Mouse (Mus musculus): ENCODE results near the gene Igsf3. TPM values are rescaled to one million over a fixed set of nuclear protein-coding genes. Genes with fewer than 3 reads are reported as not detected.

Igsf3 gene
- total RNA-seq (2021), result 10 to 100 TPM; 10.5 to 10.6 TPM
- long read RNA-seq, experiment 1, partial matches to known transcripts, result 0 of 2 reads
- long read RNA-seq, experiment 1, other reads (novel, unspliced or antisense), result 2 of 2 reads
- long read RNA-seq, experiment 2, result 0 reads

DNA sequence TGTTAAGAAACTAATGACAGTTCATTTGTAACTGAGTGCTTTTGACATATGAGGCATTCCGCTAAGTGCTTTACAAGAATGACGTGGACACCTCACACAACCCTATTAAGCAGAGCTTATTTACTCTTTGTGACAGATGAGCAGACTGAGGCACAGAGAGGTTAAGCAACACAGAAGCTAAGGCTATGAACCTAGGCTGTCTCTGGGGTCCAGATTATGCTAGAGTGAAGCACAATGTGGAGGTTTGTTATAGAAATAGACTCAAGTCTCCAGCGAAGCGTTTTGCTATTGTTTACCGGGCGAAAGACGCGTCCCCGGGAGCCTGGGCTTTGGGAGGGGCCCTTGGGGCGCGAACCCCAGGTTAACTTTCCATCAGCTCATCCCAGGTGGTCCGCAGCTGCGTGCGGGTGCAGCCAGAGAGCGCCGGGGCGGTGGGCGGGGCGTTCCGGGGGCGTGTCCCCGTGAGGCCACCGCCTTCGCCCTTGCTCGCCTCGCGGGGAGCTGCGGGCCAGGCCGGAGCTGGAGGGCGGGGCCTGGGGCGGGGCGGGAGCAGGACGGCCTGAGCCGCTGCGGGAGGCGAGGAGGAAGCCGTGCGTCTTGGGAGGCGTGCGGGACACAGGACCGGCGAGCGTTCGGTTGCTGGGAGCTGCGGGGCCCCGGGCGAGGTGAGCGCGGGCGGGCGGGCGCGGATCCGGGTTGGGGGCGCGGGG is at the start of gene Igsf3:
TSS of gene Igsf3 (plus strand) at position 546 of the 710 bp plus-strand sequence.
- peak; percentile 83 to 88 for DNase-seq

DNA sequence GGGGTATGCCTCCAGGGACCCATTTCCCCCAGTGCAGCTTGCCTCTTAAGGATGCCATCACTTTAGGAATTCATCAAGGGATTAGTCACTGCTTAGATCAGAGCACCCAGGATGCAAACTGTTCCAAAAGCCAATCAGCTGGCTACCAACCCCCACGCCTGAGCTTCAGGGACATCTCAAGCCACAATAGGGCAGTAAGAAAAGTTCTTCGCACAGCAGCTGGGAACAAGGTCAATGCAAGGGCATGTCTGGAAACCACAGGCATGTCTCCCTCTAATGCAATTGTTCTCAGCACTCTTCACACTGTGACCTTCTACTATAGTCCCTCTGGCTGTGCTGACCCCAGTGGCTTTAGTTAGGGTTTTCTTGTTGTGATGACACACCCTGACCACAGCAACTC is 49.6 kb upstream of the Igsf3 start:
- DNase-seq, result no peak

DNA sequence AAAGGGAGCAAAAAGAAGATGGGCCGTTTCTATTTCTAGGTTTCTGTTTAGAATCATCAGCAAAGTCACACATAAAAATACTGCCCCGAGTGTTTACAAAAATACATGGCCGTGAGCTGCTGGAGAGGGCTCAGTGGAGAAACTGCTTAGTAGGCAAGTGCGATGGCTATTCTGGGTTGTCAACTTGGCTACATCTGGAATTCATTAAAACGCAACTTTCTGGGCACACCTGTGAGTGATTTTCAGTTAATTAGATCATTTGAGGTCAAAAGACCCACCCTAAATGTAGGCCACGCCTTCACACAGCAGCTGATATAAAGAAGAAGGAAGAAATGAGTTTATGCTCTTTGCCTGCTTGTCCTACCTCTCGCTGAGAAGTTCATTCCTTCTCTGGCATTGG is 48.3 kb upstream of the Igsf3 start:
- DNase-seq, result no peak

DNA sequence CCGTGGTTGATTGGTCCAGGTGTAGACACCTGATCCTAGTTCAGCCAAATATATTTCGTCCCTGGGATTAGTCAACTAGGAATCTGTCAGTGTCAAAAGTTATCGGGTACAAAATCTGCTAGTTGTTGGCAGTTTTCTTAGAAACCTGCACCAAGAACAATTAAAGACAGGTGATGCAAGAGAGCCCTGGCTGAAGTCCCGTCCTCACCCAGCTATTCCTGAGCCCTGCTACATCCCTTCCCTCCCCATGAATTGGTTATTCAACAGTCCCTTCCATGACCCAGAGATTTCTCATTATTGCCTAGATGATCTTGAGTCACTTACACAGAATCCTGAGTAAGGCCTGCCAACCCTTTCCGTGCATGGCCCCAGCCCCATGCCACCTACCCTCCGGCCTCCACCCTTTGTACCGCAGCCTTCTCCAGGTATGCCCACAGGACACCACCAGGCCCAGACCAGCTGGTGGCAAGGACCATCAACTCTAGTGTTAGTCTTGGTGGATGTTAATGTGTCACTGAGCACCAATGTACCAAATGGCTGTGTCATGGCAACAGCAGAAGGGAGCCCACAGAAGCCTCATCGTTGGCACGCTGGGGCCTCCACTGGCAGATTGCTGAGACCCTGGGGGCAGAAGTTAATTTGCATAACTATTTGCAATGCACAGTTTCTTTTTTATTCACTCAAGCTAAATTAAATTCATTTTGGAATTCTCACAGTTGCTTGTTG is 33.5 kb upstream of the Igsf3 start:
- DNase-seq, result no peak

DNA sequence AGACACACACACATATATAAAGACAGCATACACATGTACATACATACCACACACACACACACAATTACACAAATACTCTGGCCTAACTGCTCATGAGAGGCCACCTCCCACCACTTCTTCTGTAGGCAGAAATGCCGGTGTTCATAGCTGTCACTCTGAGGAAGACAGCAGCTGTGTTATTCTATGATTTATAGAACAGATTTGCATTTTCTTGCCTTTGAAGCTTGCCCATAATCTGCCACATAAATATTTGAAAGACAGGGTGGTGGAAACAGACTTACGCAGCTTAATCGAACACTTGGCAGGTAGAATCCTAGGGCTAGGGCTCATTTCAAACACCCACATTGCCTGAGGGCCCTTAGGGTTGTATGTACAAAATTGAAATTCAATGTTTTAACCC is 32.6 kb upstream of the Igsf3 start:
- DNase-seq, result no peak

DNA sequence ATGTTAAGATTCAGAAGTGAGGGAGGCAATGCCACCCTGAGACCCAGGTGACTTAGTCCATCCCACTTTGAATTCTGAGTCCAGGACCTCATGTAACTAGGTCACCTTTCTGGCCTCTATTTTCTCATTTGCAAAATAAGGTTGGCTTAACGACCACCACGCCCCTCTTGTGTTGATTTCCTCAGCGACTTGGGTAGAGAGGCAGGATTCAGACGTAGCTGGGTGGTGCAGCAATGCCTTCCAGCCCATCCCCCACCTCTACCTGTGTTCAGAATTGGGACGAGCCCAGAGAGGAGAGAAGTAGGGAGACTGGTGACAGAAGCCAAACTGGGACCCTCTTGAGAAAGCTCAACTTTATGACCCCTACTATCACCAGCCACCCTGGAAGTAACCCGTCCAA is 31.6 kb upstream of the Igsf3 start:
- no peak for DNase-seq

DNA sequence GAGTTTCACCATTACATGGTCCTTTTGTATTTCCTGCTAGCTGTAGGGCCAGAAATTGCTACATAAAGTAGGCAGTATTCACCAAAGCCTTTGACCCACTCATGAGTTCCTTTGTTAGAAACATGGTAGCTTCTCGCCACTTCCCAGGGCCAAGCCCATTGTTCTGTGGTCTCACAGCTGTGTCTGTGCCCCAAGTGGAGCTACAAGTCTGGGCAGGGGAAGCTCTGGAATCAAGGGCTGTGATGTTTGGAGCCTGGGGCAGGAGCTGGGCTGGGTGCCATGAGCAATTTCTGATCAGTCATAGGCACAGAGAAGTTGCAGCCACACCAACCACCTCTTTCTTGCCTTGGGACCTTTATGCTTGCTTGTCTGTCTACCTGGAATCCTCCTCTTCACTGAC is 30.1 kb upstream of the Igsf3 start:
- no peak for DNase-seq

DNA sequence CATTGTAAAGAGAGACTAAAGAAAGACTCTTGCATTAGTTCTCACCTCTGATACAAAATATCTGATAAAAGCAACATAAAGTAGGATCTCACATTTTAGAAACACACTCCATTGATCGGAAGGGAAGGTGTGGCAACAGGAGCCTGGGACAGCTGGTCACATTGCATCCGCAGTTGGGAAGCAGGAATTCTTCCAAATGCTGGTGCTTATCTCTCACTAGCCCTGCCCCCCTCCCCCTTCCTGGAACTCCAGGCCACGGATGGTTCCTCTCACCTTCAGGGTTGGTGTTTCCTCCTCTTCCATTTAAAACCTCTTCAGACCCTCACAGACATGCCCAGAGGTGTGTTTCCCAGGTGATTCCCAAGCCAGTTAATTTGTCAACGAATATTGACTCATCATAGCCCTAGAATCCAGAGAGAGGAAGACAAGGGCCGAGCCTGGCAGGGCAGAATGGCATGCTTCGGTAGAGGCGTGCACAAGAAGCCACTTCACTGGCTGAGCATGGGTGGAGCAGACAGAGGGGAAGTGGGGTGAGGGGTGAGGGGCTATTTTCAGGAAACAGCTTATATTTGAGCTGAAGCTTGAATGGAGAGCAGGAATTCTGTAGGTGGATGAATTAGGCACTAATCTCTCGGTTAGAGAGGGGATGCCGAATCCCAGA is 28.3 kb upstream of the Igsf3 start:
- no peak for DNase-seq

DNA sequence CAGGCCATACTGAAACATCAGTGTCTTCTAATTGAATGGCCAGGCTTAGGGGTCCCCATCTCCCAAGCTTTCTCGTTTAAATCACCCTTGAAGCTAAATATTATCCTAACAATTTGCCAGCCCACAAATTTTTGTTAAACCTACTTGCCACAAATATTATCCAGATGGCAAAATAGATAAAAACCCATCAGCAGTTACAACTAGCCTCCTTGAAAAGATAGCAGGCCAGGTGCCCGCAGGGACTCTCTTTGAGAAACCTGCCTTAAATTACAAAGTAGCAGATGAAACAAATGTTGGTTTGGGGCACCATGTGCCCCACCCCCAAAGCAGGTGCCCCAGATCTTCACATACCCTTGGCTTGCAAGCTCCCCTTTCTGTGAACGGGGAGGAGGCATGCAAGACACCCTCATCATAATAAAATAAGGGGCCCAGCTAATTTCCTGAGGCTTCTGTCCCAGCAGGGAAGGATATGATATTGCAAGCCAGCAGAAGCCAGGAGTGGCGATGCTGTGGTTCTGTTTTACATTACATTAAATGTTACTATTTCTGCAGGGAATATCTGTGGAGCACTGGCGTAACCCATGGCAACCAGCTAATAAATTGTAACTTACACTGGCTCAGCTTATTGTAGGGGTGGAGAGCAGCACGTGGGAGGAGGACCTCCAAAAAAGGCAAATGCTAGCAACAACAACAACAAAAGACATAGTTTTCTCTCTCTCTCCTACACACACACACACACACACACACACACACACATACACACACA is 27.2 kb upstream of the Igsf3 start:
- no peak for DNase-seq

DNA sequence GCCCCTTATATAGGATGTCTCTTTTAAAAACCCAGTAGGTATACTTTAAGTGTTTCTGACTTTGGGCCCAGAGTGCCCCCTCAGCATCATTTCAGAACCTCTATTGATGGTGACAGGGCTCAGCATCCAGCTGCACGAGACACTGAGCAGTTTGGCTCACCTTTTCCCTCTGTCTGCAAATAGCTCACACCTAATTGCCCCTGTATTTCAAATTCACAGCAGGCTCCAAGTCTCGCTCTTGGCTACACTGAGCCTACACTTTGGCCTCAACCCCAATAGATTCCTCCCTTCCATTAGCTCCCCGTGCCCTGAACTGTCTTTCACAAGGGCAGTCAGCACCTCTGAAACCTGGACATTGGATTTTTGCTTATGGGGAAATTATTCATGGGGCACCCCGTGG is 26.5 kb upstream of the Igsf3 start:
- no peak for DNase-seq

DNA sequence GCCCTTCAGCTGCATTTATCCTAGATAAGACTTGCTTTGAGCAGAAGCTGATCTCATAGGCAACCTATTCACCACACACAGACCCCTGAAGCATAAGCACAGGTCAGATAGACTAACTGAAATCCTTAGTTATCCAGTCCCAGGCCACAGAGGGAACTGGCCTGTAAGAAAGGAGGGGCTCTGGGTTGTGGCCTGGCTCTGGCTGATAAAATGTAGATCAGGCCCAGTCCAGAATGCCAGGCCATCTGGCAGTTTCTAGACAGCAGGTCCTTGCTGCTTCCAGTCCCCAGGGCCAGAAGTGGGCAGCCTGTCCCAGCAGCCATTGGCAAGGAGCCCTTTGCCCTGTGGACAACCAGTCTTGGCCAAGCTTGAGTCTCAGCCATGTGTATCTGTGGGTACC is 22.4 kb upstream of the Igsf3 start:
- peak; percentile 65 to 79 for DNase-seq

DNA sequence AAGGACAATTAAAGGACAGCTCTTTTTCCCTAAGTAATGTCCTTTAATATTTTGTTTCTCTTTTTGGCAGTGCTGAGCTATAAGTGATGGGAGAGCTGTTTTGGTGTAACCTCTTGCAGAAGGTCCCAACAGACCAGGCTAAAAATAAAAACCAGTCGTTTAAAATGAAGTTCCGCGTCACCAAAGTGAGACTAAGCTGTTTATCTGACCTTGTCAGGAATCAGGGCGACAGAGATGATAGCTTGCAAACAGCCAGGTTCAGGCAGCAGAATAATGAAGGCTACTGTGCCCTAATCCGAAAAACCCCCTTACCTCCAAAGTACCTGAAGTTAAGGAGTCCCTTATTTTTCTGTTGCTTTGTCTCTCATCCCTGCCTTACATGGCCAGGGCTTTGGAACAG is 21.2 kb upstream of the Igsf3 start:
- peak; percentile 11 to 18 for DNase-seq

DNA sequence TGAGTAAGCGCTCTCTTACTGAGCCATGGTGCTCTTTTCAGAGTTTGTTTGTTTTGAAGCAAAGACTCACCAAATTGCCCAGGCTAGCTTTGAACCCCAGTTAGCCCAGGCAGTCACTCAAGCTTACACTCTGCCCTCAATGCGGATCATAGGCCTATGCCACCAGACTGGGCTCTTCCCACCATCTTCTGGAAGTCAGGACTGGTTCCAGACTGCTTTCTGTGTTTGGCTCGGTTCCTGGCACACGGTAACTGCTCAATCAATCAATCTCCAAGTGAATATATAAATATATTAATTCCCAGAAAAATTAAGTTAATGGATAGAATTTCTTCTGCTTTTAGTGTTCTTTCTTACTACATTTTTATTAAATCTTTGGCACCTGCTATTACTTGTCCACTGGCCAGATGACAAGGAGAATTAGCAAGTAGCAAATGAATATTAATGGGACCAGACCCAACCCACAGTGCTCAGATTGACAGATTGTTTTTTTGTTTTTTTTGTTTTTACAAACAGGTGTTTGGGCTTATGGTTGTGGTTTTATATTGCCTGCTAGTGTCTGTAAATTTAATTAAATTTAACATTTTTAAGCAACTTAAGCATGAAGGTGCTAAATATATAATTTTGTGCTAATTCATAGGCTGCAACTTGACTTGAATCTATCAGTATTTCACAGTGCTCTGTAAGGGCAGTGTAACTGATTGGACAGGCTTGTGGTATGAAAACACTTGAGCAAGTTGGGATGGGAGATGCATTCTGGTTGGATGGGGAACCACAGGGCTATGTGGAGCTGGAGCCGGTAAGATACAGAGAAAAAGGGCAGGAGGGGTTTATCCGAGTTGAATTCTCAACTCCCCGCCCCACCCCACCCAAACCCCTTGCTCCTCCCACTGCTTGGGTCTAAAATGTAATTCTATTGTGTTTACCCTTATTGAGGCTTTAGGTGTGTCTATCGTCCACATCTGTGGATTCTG is 20.0 kb upstream of the Igsf3 start:
- no peak for DNase-seq

DNA sequence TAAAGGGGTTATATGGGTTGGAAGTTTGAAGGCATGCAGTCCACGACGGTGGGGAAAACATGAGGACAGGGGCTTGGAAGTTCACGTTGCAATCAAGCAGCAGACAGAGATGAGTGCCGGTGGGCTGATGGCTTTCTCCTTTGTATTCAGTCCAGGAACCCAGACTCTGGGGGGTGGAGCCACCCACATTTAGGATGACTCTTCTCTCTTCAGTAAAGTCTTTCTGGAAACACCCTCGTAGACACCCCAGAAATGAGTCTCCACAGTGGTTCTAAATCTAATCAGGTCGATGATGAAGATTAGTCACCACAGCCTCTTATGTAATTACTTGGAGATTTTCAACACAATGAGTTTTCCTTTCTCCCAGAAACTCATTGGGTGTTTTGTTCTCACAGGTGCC is 16.1 kb upstream of the Igsf3 start:
- DNase-seq, result no peak

DNA sequence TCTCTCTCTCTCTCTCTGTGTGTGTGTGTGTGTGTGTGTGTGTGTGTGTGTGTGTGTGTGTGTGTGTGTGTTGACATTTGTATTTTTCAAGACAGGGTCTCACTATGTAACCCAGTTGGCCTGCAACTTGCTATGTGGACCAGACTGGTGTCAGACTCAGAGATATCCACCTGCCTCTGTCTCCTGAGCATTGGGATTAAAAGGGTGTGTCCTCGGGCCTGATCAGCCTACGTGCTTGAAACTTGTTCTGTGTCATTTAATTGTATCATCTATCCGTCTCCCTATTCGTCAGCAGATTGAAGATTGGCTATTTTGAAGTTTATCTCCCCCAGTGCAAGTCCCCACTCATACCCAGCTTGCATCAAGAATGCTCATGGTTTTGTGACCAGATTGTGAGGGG is 14.5 kb upstream of the Igsf3 start:
- DNase-seq, result no peak

DNA sequence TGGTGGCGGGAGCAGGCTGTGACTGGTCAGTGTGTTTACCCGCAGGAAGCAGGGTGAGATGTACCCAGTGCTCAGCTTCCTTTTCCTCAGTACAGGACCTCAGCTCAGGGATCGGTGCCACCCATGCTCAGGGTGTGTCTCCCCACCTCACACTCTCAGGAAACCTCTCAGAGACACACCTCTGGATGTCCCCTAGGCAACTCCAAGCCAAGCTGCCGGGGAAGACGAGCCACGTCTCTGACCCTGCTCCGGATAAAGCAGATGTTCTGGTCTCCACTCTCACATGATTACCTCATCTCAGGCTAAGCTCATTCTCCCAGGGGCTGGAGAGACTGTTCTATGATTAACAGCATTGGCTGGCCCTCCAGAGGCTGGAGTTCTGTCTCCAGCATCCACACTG is 13.3 kb upstream of the Igsf3 start:
- DNase-seq, result peak; percentile 39 to 55

DNA sequence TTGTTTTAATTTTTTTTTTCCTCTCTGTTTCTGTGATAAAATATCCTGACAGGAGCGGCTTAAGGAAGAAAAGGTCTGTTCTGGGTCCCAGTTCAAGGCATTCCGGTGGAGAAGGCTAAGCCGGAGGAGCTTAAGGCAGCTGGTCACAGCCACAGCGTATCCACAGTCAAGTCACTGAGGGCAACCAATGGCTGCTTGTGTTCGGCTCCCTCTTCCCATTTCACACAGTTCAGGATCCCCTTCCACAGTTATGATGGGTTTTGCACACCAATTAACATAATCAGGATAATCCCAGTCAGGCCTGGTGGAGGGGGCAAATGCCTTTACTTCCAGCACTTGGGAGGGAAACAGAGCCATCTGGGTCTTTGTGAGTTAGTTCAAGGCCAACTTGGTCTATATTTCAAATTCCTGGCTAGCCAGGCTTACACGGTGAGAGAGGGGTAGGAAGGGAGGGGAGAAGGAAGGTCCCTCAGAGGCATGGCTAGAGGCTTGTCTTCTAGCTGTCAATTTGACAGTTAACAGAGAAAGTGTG is 11.7 kb upstream of the Igsf3 start:
- DNase-seq, result no peak

DNA sequence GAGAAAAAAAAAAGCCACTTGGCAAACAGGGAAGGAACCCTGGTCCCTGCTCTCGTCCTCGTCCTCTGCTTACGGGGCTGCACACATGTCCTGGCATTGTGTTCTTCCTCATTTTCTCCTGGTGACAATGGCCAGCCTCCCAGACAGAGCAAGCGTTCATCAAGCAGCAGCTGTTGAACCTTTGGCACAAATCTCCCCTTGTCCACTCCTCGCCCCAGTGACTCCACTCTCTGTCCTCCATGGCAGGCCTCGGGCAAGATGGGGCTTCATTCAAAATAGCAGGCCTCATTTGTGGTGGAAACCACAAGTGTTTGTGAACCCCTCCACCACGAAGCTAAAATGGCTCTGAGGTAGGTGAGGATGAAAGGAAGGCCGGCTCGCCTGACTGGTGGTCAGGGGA is 11.0 kb upstream of the Igsf3 start:
- DNase-seq, result no peak

DNA sequence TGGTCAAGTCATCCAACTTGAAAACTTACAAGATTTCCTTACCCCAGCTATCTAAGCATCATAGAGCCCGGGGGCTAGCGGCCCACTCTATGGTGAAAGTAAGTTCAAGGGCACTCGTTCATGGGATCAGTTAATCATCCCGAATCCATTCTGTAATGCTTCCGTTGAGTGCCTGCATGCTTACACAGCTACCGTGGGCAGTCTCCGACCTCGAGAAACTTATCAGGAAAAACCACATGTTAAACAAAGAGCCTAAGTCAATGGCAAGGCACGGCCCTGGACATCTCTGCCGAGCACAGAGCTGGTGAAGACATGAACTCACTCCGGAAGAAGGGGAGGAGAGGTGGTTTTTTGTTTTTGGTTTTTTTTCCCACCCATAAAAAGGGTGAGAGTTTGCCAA is 9.5 kb upstream of the Igsf3 start:
- no peak for DNase-seq

DNA sequence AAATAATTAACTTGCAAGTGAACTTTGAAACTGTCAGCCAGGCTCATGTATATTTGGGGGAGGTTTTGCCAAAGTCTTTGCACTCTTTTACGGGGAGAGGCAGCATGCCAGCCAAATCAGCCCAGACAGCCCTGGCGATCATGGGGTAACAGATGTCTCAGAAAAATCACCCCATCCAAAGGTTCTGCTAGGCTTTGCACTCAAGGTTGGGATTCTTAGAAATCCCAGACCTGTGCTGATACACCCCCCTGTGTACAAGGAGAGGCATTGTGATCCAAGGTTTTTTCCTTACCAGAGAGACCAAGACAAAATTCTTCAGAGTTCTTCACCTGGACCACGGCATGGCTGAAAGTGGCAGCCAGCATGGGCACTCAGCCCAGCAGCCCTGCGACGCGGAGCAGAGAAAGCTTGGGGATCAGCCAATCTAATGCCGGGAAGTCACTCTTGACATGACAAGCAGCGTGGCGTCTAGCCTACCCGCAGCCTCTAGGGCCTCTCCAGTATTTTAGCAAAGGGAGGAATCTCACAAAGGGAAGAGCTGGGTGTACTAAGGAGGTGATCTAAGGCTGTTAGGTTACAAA is 7.5 kb upstream of the Igsf3 start:
- no peak for DNase-seq

Data from heart, adult 18-20 months (tissue).